Mouse (Mus musculus) CH12.LX (cell line): ENCODE measurements around the gene Iqcf3. TPM values are rescaled to one million over a fixed set of nuclear protein-coding genes. Genes with fewer than 3 reads are reported as not detected.
A peak's percentile ranks its signal among the peaks of the same experiment; 100 is the strongest.

Experiments used
- DNase-seq: peaks from one replicate; pipeline ENCODE4 v3.0.0-alpha.2; 2013; ENCODE audit errors: extremely low read depth
- H3K27ac ChIP-seq: 2 replicates; pipeline ENCODE4 v1.5.1; 2012; ENCODE audit warnings: low read depth, mild to moderate bottlenecking, control low read depth, moderate library complexity; ENCODE audit not compliant: insufficient read depth
- H3K27me3 ChIP-seq: replicated peaks from 2 replicates; pipeline ENCODE3; 2012; ENCODE audit warnings: inconsistent platforms
- H3K36me3 ChIP-seq, 2 experiments: replicated peaks in 1 of 2; 2 replicates each; pipeline versions ENCODE3 to v1.6.1; 2012; ENCODE audit warnings: inconsistent platforms in 1 of 2, low read length in 1 of 2, mild to moderate bottlenecking in 1 of 2, mixed read lengths in 1 of 2, moderate library complexity in 1 of 2; ENCODE audit not compliant: control insufficient read depth in 1 of 2, insufficient read depth in 1 of 2
- H3K4me1 ChIP-seq, 2 experiments: 2 replicates each; pipeline ENCODE4 v1.6.1; 2012; ENCODE audit warnings: inconsistent platforms in 1 of 2, moderate library complexity in 1 of 2; ENCODE audit not compliant: insufficient read depth in 2 of 2, control insufficient read depth in 1 of 2
- H3K4me2 ChIP-seq: 2 replicates; pipeline ENCODE4 v1.6.1; 2012; ENCODE audit warnings: low read depth, mild to moderate bottlenecking, control low read depth; ENCODE audit not compliant: poor library complexity, insufficient read depth, severe bottlenecking
- H3K4me3 ChIP-seq, 3 experiments: fragments of 150-350 bp in 1 of 3; sonication (generic) in 1 of 3; replicated peaks in 1 of 3; 2 replicates each; pipeline versions ENCODE3 to v1.5.1; 2011 to 2012; ENCODE audit warnings: low read depth in 2 of 3, low read length in 2 of 3, mild to moderate bottlenecking in 2 of 3, moderate library complexity in 2 of 3, control low read depth in 1 of 3, improper control_type of control experiment in 1 of 3, inconsistent platforms in 1 of 3, mixed read lengths in 1 of 3; ENCODE audit not compliant: poor library complexity in 1 of 3
- H3K79me2 ChIP-seq: replicated peaks from 2 replicates; pipeline ENCODE4 v1.6.1; 2012; ENCODE audit warnings: mild to moderate bottlenecking, moderate library complexity; ENCODE audit not compliant: control insufficient read depth, poor library complexity, insufficient read depth, severe bottlenecking; ENCODE audit errors: extremely low read depth
- H3K9ac ChIP-seq: 2 replicates; pipeline ENCODE4 v1.6.1; 2012; ENCODE audit warnings: low read depth, mild to moderate bottlenecking, control low read depth, moderate library complexity; ENCODE audit not compliant: insufficient read depth
- H3K9me3 ChIP-seq: replicated peaks from 2 replicates; pipeline ENCODE3; 2012; ENCODE audit warnings: low read length, inconsistent platforms, mixed read lengths
- CHD2 ChIP-seq: IDR thresholded peaks from 2 replicates; pipeline ENCODE4 v1.6.1; 2011; ENCODE audit warnings: low read length, improper control_type of control experiment
- ELF1 ChIP-seq: IDR thresholded peaks from 2 replicates; pipeline ENCODE4 v1.6.1; 2014; ENCODE audit warnings: low read depth, mild to moderate bottlenecking, inconsistent platforms, low read length, improper control_type of control experiment
- EP300 ChIP-seq: IDR thresholded peaks from 2 replicates; pipeline ENCODE4 v1.6.1; 2011; ENCODE audit warnings: low read length, improper control_type of control experiment
- GABPA ChIP-seq: IDR thresholded peaks from 2 replicates; pipeline ENCODE4 v1.6.1; 2012; ENCODE audit warnings: low read depth, low read length, improper control_type of control experiment, inconsistent platforms; ENCODE audit not compliant: insufficient replicate concordance
- KAT2A ChIP-seq: IDR thresholded peaks from 2 replicates; pipeline ENCODE4 v1.6.1; 2012; ENCODE audit warnings: low read length, improper control_type of control experiment, inconsistent platforms; ENCODE audit not compliant: insufficient replicate concordance
- MAX ChIP-seq: IDR thresholded peaks from 2 replicates; pipeline ENCODE4 v1.6.1; 2011; ENCODE audit warnings: low read length, improper control_type of control experiment
- MAZ ChIP-seq: IDR thresholded peaks from 2 replicates; pipeline ENCODE4 v1.6.1; 2012; ENCODE audit warnings: low read depth, mild to moderate bottlenecking, inconsistent platforms, low read length, improper control_type of control experiment, moderate library complexity
- MYC ChIP-seq: IDR thresholded peaks from 2 replicates; pipeline ENCODE4 v1.6.1; 2011; ENCODE audit warnings: low read depth, mild to moderate bottlenecking, improper control_type of control experiment, low read length
- NELFE ChIP-seq: IDR thresholded peaks from 2 replicates; pipeline ENCODE4 v1.6.1; 2011; ENCODE audit warnings: low read depth, low read length, improper control_type of control experiment
- PAX5 ChIP-seq: IDR thresholded peaks from 2 replicates; pipeline ENCODE4 v1.6.1; 2012; ENCODE audit warnings: low read length, inconsistent platforms, mixed read lengths
- POLR2A ChIP-seq: IDR thresholded peaks from 2 replicates; pipeline ENCODE4 v1.6.1; 2011; ENCODE audit warnings: low read depth, mild to moderate bottlenecking, improper control_type of control experiment, low read length
- RAD21 ChIP-seq: IDR thresholded peaks from 2 replicates; pipeline ENCODE4 v1.6.1; 2011; ENCODE audit warnings: low read depth, mild to moderate bottlenecking, low read length, improper control_type of control experiment, moderate library complexity
- RCOR1 ChIP-seq: conservative IDR thresholded peaks from 2 replicates; pipeline ENCODE4 v1.6.1; 2012; ENCODE audit warnings: low read depth, mild to moderate bottlenecking, inconsistent platforms, low read length, improper control_type of control experiment
- SIN3A ChIP-seq: IDR thresholded peaks from 2 replicates; pipeline ENCODE4 v1.6.1; 2012; ENCODE audit warnings: low read length, improper control_type of control experiment, inconsistent platforms
- SMC3 ChIP-seq: IDR thresholded peaks from 2 replicates; pipeline ENCODE4 v1.6.1; 2011; ENCODE audit warnings: low read depth, low read length, improper control_type of control experiment
- TCF12 ChIP-seq: IDR thresholded peaks from 2 replicates; pipeline ENCODE4 v1.6.1; 2014; ENCODE audit warnings: low read depth, mild to moderate bottlenecking, inconsistent platforms, low read length, improper control_type of control experiment
- UBTF ChIP-seq: IDR thresholded peaks from 2 replicates; pipeline ENCODE4 v1.6.1; 2012; ENCODE audit warnings: low read depth, mild to moderate bottlenecking, inconsistent platforms, low read length, improper control_type of control experiment, moderate library complexity
- ZC3H11A ChIP-seq: IDR thresholded peaks from 2 replicates; pipeline ENCODE4 v1.6.1; 2012; ENCODE audit warnings: low read depth, mild to moderate bottlenecking, inconsistent platforms, low read length, improper control_type of control experiment
- ZKSCAN1 ChIP-seq: IDR thresholded peaks from 2 replicates; pipeline ENCODE4 v1.6.1; 2012; ENCODE audit warnings: low read depth, inconsistent platforms, low read length, improper control_type of control experiment, borderline replicate concordance
- ZMIZ1 ChIP-seq: IDR thresholded peaks from 2 replicates; pipeline ENCODE4 v1.6.1; 2012; ENCODE audit warnings: low read depth, mild to moderate bottlenecking, inconsistent platforms, low read length, improper control_type of control experiment
- dilution Hi-C: fragments of 300-500 bp; cut with MboI; formaldehyde crosslinking; loops from 2 replicates; pipeline ENCODE4 v1.14.3; 2020; ENCODE audit warnings: low sequenced_read_pairs; ENCODE audit not compliant: extremely low pct_unique_long_range_greater_than_20kb, extremely low pct_ligation_motif_present
- in situ Hi-C: fragments of 300-500 bp; cut with MboI; formaldehyde crosslinking; loops from 3 replicates; pipeline ENCODE4 v1.14.3; 2019; ENCODE audit warnings: low sequenced_read_pairs, low pct_ligation_motif_present, low pct_unique_long_range_greater_than_20kb, mixed read lengths
- polyA plus RNA-seq: library from polyadenylated mRNA; unstranded; fragments of >175 nt; gene quantifications from 2 replicates; pipeline ENCODE4 v1.2.1, GENCODE M21; 2012; ENCODE audit warnings: low read depth; ENCODE audit not compliant: insufficient read length
- total RNA-seq, 2 experiments: library from RNA; depleted of rRNA; stranded (reverse); fragments of 300-350 nt in 1 of 2; fragments of >200 nt in 1 of 2; gene quantifications; 2 replicates each; pipeline ENCODE4 v1.2.3; 2012 to 2014

Gene Iqcf3
- total and polyA plus RNA-seq, 3 experiments = not detected

DNA sequence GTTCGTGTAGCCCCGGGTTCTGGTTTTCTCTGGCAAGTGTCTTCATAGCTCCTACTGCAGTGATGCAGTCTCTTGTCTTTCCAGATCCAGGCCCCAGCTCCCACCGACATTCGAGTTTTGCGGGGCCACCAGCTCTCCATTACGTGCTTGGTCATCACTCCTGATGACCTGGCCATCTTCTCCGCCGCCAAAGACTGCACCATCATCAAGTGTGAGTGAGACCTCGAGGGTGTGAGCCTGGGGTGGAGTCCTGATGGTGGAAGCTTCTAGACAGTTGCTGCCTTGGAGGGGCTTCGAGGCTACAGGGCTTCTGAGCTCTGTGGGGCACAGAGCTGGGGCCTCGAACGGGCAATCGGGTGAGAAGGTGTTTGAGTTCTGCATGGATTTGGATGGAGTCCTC is 79.8 kb downstream of the Iqcf3 start:
- no peak overlapping the region for H3K9ac ChIP-seq
- DNase-seq = no peak
- no peak overlapping the region for H3K4me3 ChIP-seq
- no peaks in the 10 kb centered on the region for H3K27me3 ChIP-seq
- H3K79me2 ChIP-seq = peaks cover 26% of the 10 kb centered on the region
- TF ChIP-seq MAX (no peak), SMC3 (no peak), ZMIZ1 (no peak), EP300 (no peak), SIN3A (no peak), ELF1 (no peak)
- dilution Hi-C loops (no loop called here), in situ Hi-C loops (no loop called here)
- H3K9me3 ChIP-seq = no peaks in the 10 kb centered on the region
- H3K27ac ChIP-seq = no peak overlapping the region
- H3K36me3 ChIP-seq = peaks cover 59 to 77% of the 10 kb centered on the region in 2 experiments
- peaks cover 6 to 33% of the 10 kb centered on the region in 2 experiments; a peak in 3 of 4 replicates for H3K4me1 ChIP-seq
- no peak overlapping the region for H3K4me2 ChIP-seq

GRCm38 (mm10) chr9:106481075-106481474 is 80.4 kb downstream of the Iqcf3 start:
- peaks cover 6 to 38% of the 10 kb centered on the region in 2 experiments; a peak in 3 of 4 replicates for H3K4me1 ChIP-seq
- no peaks in the 10 kb centered on the region for H3K9me3 ChIP-seq
- peaks cover 26% of the 10 kb centered on the region for H3K79me2 ChIP-seq
- H3K36me3 ChIP-seq = peaks cover 59 to 72% of the 10 kb centered on the region in 2 experiments
- no peak for TF ChIP-seq MYC
- TF ChIP-seq NELFE = no peak
- TF ChIP-seq UBTF = no peak
- no peak for TF ChIP-seq POLR2A
- no peak for TF ChIP-seq ZC3H11A
- no peak for TF ChIP-seq SMC3
- no peak for TF ChIP-seq PAX5
- no peak for TF ChIP-seq RCOR1
- TF ChIP-seq TCF12 = no peak
- no peak for TF ChIP-seq CHD2
- TF ChIP-seq SIN3A = no peak
- TF ChIP-seq ZKSCAN1 = no peak
- TF ChIP-seq RAD21 = no peak
- no peak for TF ChIP-seq GABPA
- no peak for TF ChIP-seq KAT2A
- no peak for TF ChIP-seq MAZ
- no peaks in the 10 kb centered on the region for H3K27me3 ChIP-seq
- in situ Hi-C loops (no loop called here), dilution Hi-C loops (no loop called here)
- no peak overlapping the region for H3K9ac ChIP-seq
- no peak overlapping the region for H3K4me2 ChIP-seq
- H3K4me3 ChIP-seq = no peak overlapping the region
- DNase-seq = peak; percentile 30
- H3K27ac ChIP-seq = no peak overlapping the region
